Mouse (Mus musculus): Measurements from ENCODE around the gene Gpr75.

Gpr75 gene

DNA sequence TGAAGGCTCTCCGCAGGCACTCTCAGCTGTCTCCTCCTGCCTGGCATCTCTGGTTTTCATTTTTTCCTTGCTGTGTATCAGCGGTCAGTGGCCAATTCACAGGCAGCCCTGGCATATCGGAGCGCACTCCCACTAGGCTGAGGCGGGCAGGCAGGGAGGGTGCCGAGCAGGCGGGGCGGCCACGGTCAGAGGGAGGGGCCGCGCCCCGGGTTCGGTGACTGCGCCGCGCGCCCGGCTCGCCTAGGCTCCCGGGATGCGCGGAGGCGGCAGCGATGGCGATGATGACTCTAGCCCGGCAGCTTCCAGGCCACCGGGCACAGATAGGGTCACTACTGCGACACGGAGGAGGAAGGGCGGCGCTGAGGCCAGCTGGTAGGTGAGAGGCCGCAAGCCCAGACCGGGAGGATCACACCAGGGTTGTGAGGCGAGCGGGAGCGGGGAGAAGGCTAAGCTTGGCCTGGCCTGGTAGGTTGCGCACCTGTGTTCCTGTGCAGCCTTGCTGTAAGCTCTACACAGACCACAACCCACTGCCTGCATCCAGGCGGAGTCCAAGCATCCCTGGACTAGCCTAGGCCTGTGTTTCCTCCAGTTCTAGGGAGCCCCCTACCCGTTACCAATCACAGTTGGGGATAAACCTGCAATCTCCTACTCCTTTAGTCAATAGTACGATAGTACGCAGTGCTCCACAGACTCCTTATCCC, at the start of gene Gpr75, which contains the start of gene Asb3:
Gene Gpr75, plus strand, starts transcription at position 188 of the 701 bp plus-strand sequence.
Gene Asb3, plus strand, starts transcription at position 246 of the 701 bp plus-strand sequence.
- DNase-seq (ENCODE audit: low spot score in 2 of 2) = peak; percentile 20 to 21

DNA sequence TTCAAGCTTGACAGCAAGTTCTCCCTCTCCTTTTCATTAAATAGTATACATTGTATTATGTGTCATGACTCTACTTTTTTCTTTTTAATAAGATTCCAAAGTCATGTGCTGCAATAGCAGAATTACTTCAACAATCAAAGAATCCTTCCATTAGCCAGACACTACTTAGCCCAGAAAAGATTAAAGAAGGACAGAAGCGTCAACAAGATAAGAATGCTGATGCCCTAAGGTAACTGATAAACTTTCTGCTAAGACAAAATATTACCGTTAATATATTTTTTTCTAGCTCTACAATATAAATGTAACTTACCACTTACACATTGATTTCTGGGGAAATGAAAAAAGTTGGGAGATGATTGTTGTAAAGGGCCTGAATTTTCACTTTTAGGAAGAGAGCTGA, 46.4 kb upstream of the Gpr75 start:
- DNase-seq (ENCODE audit: low spot score in 2 of 2) = no peak

DNA sequence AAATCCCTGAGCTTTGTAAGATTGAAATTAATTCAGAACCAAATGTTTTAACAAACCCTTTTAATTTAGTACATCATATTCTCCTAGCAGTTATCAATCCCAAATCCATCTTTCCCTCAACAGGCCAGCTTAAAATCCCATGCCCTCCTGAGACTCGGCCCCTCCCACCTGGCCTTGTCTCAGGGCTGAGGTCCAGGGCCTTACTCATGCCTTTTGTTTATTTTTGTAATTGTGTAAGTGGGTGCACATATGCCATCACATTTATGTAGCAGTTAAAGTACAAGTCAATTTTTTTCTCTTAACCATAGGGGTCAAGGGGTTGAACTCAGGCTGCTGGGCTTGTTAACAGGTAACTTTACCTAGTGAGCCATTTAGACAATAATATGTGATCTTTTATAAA, 40.8 kb upstream of the Gpr75 start:
- DNase-seq (ENCODE audit: low spot score in 2 of 2) = no peak

DNA sequence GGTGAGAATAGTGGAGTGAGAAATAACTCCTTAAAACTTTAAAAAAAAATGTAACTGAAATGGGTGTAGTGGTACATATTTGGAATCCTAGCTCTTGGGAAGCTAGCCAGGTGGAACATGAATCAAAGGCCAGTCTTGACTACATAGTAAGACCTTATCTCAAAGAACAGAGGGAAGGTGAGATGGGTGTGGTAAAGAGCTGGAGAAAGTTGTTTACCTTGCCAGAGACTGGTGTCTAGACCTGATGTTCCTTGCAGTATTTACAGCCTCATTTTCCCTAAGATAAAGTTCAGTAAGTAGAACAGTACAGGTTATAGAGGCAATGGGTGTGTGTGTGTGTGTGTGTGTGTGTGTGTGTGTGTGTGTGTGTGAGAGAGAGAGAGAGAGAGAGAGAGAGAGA, 12.7 kb upstream of the Gpr75 start:
- no peak for DNase-seq (ENCODE audit: low spot score in 2 of 2)

DNA sequence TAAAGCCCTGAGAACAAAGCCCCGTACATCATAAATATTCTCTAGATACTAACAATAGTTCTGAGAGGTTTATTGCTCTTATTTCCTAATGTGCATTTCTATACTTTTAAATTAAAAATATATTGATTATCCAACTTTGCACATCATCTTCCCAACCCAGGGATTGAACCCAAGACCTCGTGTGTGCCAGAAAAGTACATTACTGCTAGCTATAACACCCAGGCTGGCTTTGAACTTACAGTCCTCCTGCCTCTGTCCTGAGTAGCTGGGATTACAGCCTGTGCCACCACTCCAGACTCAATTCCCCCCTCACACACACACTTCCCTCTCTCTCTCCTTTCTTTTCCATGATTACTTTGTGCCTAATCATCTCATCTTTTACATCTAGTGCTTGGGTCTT, 3.0 kb downstream of the Gpr75 start:
- no peak for DNase-seq (ENCODE audit: low spot score in 2 of 2)

DNA sequence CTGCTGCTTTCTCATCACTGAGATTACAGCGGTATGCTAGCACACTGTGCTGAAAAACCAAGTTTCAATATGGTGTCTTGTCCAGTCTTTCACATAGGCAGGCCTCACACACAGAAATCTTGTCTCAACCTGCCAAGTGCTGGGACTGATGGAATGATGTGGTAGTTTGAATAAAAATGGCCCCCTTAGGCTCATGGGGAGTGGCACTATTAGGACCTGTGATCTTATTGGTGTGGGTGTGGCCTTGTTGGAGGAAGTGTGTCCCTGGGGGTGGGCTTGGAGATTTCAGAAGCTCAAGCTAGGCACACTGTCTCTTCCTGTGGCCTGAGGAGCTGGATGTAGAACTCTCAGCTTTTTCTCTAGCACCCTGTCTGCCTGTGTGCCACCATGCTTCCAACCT, 11.0 kb downstream of the Gpr75 start:
- no peak for DNase-seq (ENCODE audit: low spot score in 2 of 2)

DNA sequence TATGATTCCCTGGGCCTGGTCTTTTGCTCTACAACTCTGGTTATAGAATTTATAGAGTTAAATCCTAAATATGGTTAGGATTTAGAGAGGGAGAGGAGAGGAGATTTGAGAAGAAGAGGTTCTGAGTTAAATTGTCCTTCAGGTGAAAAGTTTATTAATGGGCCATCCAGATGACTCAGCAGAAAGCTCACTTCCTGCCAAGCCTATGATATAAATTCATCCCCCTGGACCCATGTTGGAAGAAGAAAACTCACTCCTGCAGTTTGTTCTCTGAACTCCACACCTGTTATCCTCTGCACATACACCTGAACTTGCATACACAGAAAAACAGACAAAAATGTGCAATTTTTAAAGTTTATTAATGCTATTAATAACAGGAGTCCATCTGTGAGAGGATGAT, 14.2 kb downstream of the Gpr75 start:
- no peak for DNase-seq (ENCODE audit: low spot score in 2 of 2)

DNA sequence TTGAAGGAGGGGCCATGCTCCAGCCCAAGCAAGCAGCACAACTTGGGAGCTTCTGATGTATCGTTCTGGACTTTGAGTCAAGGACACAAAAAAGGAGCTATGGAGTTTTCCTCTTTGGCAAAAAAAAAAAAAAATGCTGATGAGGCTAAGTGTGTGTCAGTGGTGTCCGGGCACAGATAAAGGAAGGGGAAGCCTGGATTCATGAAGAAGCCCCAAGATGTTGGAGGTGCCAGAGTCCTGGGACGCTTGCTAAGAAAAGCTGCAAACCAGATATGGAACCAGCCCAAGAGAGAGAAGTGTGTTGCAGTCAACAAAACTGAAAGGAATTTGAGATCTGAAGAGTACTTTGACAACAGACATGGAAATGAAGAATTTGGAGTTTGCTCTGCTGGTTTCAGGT, 27.2 kb downstream of the Gpr75 start:
- no peak for DNase-seq (ENCODE audit: low spot score in 2 of 2)

DNA sequence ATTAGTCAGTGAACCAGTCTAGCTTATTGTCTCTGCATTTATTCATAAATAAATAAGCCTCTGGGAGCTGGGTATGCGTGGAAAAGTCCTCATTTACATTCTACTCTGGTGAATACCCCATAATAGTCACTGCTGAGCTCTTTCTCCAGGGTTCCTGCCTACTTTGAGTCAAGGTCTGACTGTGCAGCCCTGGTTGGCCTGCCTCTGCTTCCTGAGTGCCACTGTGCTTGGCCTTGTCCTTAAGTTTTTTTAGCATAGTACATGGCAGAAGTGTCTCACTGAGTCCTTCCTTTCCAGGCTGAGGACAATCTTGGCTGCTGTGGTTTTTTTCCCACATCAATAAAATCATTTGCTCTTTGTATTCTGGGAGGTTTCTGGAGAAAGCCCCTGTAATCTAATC, 35.5 kb downstream of the Gpr75 start:
- DNase-seq (ENCODE audit: low spot score in 2 of 2) = no peak

DNA sequence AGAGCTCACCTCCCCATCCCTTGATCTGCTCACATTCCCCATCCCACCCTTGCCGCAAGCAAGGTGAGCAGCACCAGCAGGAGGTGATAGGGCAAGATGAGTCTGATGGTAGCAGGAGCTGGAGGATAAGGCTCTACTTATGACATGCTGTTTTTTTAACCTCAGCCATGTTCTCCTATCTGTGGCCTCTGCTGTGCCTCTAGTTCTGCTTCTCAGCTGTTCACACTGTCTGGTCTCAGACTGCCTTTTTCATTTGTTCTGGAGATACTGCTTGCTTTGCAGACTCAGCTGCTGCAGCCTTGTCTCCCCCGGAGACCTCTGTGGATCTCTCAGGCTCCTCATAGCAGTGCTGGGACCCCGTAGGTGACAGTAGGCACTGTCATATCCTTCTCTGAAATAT, 38.1 kb downstream of the Gpr75 start:
- no peak for DNase-seq (ENCODE audit: low spot score in 2 of 2)

DNA sequence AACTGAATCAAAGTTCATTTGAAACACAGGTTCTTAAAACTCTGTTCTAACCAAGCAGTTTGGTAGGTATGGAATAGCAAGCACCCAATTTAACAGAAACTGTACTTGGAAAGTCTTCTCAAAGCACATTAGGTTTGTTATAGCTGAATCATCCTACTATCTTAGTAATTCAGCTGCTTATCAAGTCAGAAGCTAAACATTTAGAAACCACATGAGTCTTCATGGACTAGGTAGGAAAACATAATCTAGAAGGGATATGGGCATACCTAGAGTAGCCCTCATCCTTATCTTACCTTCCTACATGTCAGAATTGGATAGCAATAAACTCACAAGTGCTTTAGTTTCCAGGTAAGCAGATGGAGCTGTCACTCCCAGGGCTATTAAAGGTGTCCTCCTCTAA, 42.9 kb downstream of the Gpr75 start:
- no peak for DNase-seq (ENCODE audit: low spot score in 2 of 2)

DNA sequence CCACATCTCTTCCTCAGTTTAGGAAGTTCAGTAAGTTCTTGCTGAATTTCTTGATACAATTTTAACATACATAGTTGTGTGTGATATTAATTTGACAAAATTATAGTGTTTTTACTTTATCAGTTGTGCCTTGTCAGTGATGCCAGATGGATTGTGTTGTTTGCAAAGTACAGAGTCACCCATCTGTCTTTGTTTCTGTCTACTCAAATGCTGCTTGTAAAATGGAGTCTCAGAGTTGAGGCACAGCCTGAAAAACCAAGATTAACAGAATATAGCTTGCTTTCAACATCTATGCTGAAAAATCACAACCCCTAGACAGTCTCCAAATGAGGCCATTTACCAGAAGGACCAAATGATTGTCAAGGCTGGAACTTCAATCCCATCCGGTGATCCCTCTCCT, 43.3 kb downstream of the Gpr75 start:
- DNase-seq (ENCODE audit: low spot score in 2 of 2) = no peak

Measured in heart, adult 9 months (tissue).